Mouse (Mus musculus) A20 (cell line): ENCODE results near the gene Itk.

Experiments used
- DNase-seq: peaks from one replicate; pipeline ENCODE4 v3.0.0-alpha.2; 2011; ENCODE audit warnings: low read depth, low spot score

Gene Itk

GRCm38 (mm10) chr11:46308271-46308974 lies 80.9 kb downstream of the Itk start:
- peak; percentile 90 for DNase-seq

GRCm38 (mm10) chr11:46307768-46308167 lies 81.5 kb downstream of the Itk start:
- no peak for DNase-seq

- DNase-seq = peak; percentile 73
Observed at GRCm38 (mm10) chr11:46306776-46307175, 82.5 kb downstream of the Itk start.

- peak; percentile 66 for DNase-seq
Observed at GRCm38 (mm10) chr11:46305881-46306520, 83.3 kb downstream of the Itk start.

GRCm38 (mm10) chr11:46304864-46305710 lies 84.2 kb downstream of the Itk start:
- DNase-seq = peak; percentile 94

- DNase-seq = peak; percentile 50
Observed at GRCm38 (mm10) chr11:46304093-46304492, 85.2 kb downstream of the Itk start.

- DNase-seq = no peak
Observed at GRCm38 (mm10) chr11:46302471-46302870, 86.8 kb downstream of the Itk start.

- no peak for DNase-seq
Observed at GRCm38 (mm10) chr11:46301579-46302248, 87.6 kb downstream of the Itk start.

GRCm38 (mm10) chr11:46299901-46300300 lies 89.4 kb downstream of the Itk start:
- no peak for DNase-seq

- no peak for DNase-seq
Observed at GRCm38 (mm10) chr11:46298889-46299785, 90.2 kb downstream of the Itk start.

- DNase-seq = no peak
Observed at GRCm38 (mm10) chr11:46294390-46294789, 94.9 kb downstream of the Itk start.

GRCm38 (mm10) chr11:46293491-46293890 lies 95.8 kb downstream of the Itk start:
- no peak for DNase-seq

GRCm38 (mm10) chr11:46290988-46291405 lies 98.3 kb downstream of the Itk start:
- no peak for DNase-seq

- no peak for DNase-seq
Observed at GRCm38 (mm10) chr11:46289561-46289960, 99.8 kb downstream of the Itk start.

GRCm38 (mm10) chr11:46289022-46289421 lies 100.3 kb downstream of the Itk start:
- DNase-seq = no peak

GRCm38 (mm10) chr11:46288091-46288490 lies 101.2 kb downstream of the Itk start:
- no peak for DNase-seq

- DNase-seq = peak; percentile 92
Observed at GRCm38 (mm10) chr11:46286803-46287202, 102.5 kb downstream of the Itk start.

- DNase-seq = no peak
Observed at GRCm38 (mm10) chr11:46283800-46284199, 105.5 kb downstream of the Itk start.

GRCm38 (mm10) chr11:46282612-46283011 lies 106.7 kb downstream of the Itk start:
- no peak for DNase-seq

GRCm38 (mm10) chr11:46278709-46279108 lies 110.6 kb downstream of the Itk start:
- DNase-seq = no peak

- no peak for DNase-seq
Observed at GRCm38 (mm10) chr11:46278140-46278539, 111.2 kb downstream of the Itk start.
